Mouse (Mus musculus) E14TG2a.4 (cell line): ENCODE measurements at regions not wholly inside any gene's neighbourhood (a gene's known extent, or its start where the extent isn't known, plus 50 kb on each side); places are given as distances from the start of the nearest gene placed in this dataset.

ENCODE experiments used
- CTCF ChIP-seq: conservative IDR thresholded peaks from 2 replicates; pipeline ENCODE4 v1.5.1; 2014; ENCODE audit warnings: low read length
- NANOG ChIP-seq: IDR thresholded peaks from 2 replicates; pipeline ENCODE4 v1.6.1; 2014; ENCODE audit warnings: borderline replicate concordance, low read length, mixed read lengths
- POU5F1 ChIP-seq: IDR thresholded peaks from 2 replicates; pipeline ENCODE4 v1.6.1; 2014; ENCODE audit warnings: low read length, borderline replicate concordance

DNA sequence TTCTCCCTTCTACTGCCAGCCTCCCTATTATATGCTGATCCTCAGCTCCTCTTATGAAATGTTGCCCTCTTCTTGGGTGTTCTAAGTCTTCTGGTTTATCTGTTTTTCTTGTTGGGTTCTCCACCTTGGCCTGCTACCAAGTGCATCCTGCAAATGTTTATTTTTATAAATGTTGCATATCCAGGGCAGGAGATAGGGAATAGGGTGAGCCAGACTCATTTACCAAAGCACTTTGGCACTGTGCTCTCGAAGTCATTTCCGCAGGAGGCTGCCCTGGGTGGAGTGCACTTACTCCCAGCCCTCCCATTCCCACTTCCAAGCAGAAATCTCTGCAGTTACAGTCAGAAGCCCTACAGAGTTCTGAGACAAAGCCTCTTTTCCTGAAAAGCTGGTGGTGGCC, 249.5 kb upstream of the Pappa start:
- TF ChIP-seq CTCF, result no peak
- TF ChIP-seq NANOG, result no peak
- no peak for TF ChIP-seq POU5F1
